Mouse (Mus musculus): ENCODE data around the gene Lsm4. TPM values are rescaled to one million over a fixed set of nuclear protein-coding genes. Genes with fewer than 3 reads are reported as not detected.

Gene Lsm4
- polyA plus RNA-seq, 1 experiment from 2014 or later = 307 TPM

DNA sequence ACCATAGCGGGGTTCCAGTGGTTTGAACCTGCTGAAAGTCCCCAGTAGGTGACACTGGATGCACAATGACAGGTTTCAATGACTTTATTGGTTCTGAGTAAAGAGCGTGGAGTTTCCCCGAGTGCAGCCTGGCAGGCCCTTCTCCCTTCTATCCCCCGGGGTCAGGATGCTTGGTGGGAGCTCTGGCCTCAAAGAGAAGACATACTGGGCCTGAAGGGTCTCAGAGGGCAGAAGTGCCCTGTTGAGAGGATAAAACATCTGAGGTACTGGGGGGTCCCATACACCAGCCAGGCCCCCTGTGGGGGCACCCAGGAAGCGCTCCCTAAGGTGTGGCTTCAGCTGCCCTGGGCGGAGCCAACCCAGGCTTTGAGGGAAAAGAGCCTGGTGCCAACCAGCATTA, 26.7 kb upstream of the Lsm4 start:
- Histone ChIP-seq H3K4me3 (ENCODE audit: low read depth, low read length) (no peak overlapping the region), H3K27me3 (replicated peaks; ENCODE audit: control insufficient read depth, insufficient read depth, low read length) (no peaks in the 10 kb centered on the region), H3K9me3 (ENCODE audit: control insufficient read depth, low read length) (no peaks in the 10 kb centered on the region), H3K27ac (ENCODE audit: low read depth) (no peak overlapping the region), H3K36me3 (ENCODE audit: control insufficient read depth, insufficient read depth, low read length) (peaks cover 19% of the 10 kb centered on the region), H3K9ac (ENCODE audit: low read length) (no peak overlapping the region), H3K4me1 (replicated peaks; ENCODE audit: control insufficient read depth, insufficient read depth, low read length) (peaks cover 27% of the 10 kb centered on the region), H3K4me2 (ENCODE audit: low read length) (no peak overlapping the region)
- DNase-seq (ENCODE audit: low spot score) = no peak
- WGBS = 73% methylated on average over 6 of the region's 6 CpGs
- no peak for ATAC-seq (replicated peaks; ENCODE audit: low FRiP score, low TSS enrichment, low read depth)

DNA sequence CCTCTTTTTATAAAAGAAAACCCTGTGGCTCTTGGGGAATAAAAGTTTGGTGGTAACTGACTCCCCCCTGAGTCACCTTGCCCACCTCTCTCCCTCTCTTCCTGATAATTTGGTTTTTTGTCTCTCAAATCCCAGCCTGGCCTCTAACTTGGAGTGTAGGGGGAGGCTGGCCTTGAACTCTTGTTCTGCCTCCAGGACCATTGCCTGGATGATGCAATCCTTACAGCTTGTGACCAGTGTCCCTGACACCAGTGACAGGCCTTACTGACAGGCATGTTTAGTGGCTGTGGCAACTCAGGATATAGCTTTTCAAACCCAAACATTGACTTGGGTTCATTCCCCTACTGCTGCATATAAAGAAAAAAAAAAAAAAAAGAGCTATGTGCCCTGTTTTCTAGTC, 26.3 kb upstream of the Lsm4 start:
- no peak for ATAC-seq (replicated peaks; ENCODE audit: low FRiP score, low TSS enrichment, low read depth)
- Histone ChIP-seq H3K9ac (ENCODE audit: low read length) (no peak overlapping the region), H3K4me3 (ENCODE audit: low read depth, low read length) (no peak overlapping the region), H3K27ac (ENCODE audit: low read depth) (no peak overlapping the region), H3K4me2 (ENCODE audit: low read length) (no peak overlapping the region), H3K36me3 (ENCODE audit: control insufficient read depth, insufficient read depth, low read length) (peaks cover 23% of the 10 kb centered on the region), H3K4me1 (replicated peaks; ENCODE audit: control insufficient read depth, insufficient read depth, low read length) (peaks cover 27% of the 10 kb centered on the region), H3K9me3 (ENCODE audit: control insufficient read depth, low read length) (no peaks in the 10 kb centered on the region), H3K27me3 (replicated peaks; ENCODE audit: control insufficient read depth, insufficient read depth, low read length) (no peaks in the 10 kb centered on the region)
- no peak for DNase-seq (ENCODE audit: low spot score)

DNA sequence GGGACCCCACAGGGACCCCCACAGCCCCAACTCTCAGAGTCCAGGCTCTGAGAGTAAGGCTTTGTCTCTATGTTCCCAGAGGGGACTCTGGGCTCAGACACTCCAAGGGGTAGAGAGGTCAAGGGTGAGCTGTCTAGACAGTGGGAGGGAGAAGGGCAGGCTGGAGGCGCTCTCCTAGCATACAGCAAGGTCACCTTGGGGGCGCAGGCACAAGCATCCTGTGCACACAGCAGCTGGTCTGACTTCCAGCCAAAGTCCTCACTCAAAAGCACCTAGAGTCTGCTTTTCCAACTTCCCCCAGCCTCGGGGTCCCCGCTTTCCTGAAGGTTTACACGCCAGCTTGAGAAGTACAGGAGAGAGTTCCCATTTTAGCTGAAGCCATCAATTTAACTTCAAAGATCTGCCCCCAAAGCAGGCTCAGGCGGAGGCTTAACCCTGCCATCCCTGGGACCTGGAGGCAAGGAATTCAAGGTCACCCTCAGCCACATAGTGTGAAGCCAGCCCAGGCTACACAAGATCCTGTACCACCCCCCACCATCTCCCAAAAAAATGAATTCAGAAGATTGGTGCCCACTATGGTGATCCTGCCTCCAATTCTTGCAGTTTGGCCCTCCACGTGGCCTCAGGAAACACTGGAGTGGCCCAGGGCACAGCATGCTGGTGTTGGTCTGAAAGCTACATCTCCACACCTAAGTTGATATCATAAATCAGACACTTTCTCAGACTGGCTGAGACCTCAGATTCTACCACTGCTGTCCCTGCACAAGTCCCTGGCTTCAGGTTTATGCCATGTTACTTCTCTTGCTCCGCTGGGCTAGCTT, 25.5 kb upstream of the Lsm4 start:
- H3K9ac ChIP-seq (ENCODE audit: low read length) = no peak overlapping the region
- H3K4me2 ChIP-seq (ENCODE audit: low read length) = no peak overlapping the region
- 39% methylated on average over 8 of the region's 8 CpGs for WGBS
- H3K27ac ChIP-seq (ENCODE audit: low read depth) = no peak overlapping the region
- no peaks in the 10 kb centered on the region for H3K9me3 ChIP-seq (ENCODE audit: control insufficient read depth, low read length)
- no peak for DNase-seq (ENCODE audit: low spot score)
- peaks cover 27% of the 10 kb centered on the region for H3K4me1 ChIP-seq (replicated peaks; ENCODE audit: control insufficient read depth, insufficient read depth, low read length)
- ATAC-seq (replicated peaks; ENCODE audit: low FRiP score, low TSS enrichment, low read depth) = no peak
- peaks cover 30% of the 10 kb centered on the region for H3K36me3 ChIP-seq (ENCODE audit: control insufficient read depth, insufficient read depth, low read length)
- H3K4me3 ChIP-seq (ENCODE audit: low read depth, low read length) = no peak overlapping the region
- no peaks in the 10 kb centered on the region for H3K27me3 ChIP-seq (replicated peaks; ENCODE audit: control insufficient read depth, insufficient read depth, low read length)

DNA sequence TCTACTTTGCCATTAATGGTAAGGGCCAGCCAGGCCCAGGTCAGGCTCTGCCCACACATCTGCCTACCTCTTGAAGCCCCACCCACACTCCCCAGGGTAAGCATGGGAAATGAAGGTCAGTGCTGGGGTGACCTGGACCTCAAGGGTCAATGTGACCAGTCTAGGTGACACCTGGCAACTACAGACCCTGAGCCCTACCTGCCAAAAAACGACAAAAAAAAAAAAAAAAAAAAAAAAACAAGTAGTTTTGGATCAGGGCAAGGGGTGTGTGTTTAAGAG, 24.9 kb upstream of the Lsm4 start:
- DNase-seq (ENCODE audit: low spot score) (no peak), ATAC-seq (replicated peaks; ENCODE audit: low FRiP score, low TSS enrichment, low read depth) (no peak)
- no peak overlapping the region for H3K27ac ChIP-seq (ENCODE audit: low read depth)
- no peak overlapping the region for H3K4me2 ChIP-seq (ENCODE audit: low read length)
- no peak overlapping the region for H3K9ac ChIP-seq (ENCODE audit: low read length)
- H3K4me3 ChIP-seq (ENCODE audit: low read depth, low read length) = no peak overlapping the region
- peaks cover 32% of the 10 kb centered on the region for H3K36me3 ChIP-seq (ENCODE audit: control insufficient read depth, insufficient read depth, low read length)
- H3K27me3 ChIP-seq (replicated peaks; ENCODE audit: control insufficient read depth, insufficient read depth, low read length) = no peaks in the 10 kb centered on the region
- H3K4me1 ChIP-seq (replicated peaks; ENCODE audit: control insufficient read depth, insufficient read depth, low read length) = peaks cover 27% of the 10 kb centered on the region
- WGBS = 50% methylated on average over 1 of the region's 1 CpGs
- no peaks in the 10 kb centered on the region for H3K9me3 ChIP-seq (ENCODE audit: control insufficient read depth, low read length)

DNA sequence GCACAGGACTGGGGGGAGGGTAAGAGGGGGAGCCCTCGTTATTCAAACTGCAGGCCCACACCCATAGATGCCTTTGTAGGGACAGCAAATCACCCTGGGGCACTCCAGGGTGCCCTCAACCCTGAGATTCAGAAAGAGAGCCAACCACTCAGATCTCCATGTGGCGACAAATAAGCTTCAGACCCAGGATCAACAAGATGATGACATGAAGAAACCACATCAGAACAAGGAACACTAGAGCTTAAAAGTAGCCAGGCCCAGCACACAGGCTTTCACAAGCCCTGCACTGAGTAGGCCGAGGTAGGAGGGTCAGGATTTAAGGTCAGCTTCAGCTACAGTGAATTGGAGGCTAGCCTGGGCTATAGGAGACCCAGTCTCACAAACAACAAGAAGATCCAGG, 24.1 kb upstream of the Lsm4 start:
- peak overlapping the region; percentile 44; the same call in 1 of the 2 replicates for H3K27ac ChIP-seq (ENCODE audit: low read depth)
- no peak for ATAC-seq (replicated peaks; ENCODE audit: low FRiP score, low TSS enrichment, low read depth)
- H3K36me3 ChIP-seq (ENCODE audit: control insufficient read depth, insufficient read depth, low read length) = peaks cover 33% of the 10 kb centered on the region
- H3K9ac ChIP-seq (ENCODE audit: low read length) = no peak overlapping the region
- H3K4me3 ChIP-seq (ENCODE audit: low read depth, low read length) = no peak overlapping the region
- H3K4me2 ChIP-seq (ENCODE audit: low read length) = no peak overlapping the region
- H3K9me3 ChIP-seq (ENCODE audit: control insufficient read depth, low read length) = no peaks in the 10 kb centered on the region
- H3K27me3 ChIP-seq (replicated peaks; ENCODE audit: control insufficient read depth, insufficient read depth, low read length) = no peaks in the 10 kb centered on the region
- no peak for DNase-seq (ENCODE audit: low spot score)
- H3K4me1 ChIP-seq (replicated peaks; ENCODE audit: control insufficient read depth, insufficient read depth, low read length) = peaks cover 27% of the 10 kb centered on the region
- WGBS = 61% methylated on average over 3 of the region's 3 CpGs

DNA sequence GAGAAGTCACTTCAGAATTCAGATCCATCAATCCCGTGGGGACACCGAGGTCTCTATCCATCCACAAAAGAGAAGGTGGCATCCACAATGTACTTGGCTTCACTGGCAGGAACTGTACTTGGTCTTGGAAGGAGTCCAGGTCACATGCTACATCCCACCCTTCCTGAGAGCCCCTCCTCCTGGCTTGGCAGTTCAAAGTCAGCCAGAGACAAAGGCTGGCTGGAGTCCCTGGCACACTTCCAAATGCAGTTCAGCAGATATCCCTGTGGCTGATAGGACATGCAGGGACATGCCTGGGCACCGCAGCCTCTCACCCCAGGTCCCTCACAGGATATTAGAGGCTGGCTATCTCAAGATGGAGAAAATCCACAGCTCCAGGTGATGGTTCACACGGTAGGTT, 23.7 kb upstream of the Lsm4 start:
- Histone ChIP-seq H3K4me1 (replicated peaks; ENCODE audit: control insufficient read depth, insufficient read depth, low read length) (peaks cover 27% of the 10 kb centered on the region), H3K4me3 (ENCODE audit: low read depth, low read length) (no peak overlapping the region), H3K4me2 (ENCODE audit: low read length) (no peak overlapping the region), H3K9ac (ENCODE audit: low read length) (no peak overlapping the region), H3K27ac (ENCODE audit: low read depth) (peak overlapping the region; percentile 44), H3K27me3 (replicated peaks; ENCODE audit: control insufficient read depth, insufficient read depth, low read length) (no peaks in the 10 kb centered on the region), H3K36me3 (ENCODE audit: control insufficient read depth, insufficient read depth, low read length) (peaks cover 36% of the 10 kb centered on the region), H3K9me3 (ENCODE audit: control insufficient read depth, low read length) (no peaks in the 10 kb centered on the region)
- peak; percentile 74 for DNase-seq (ENCODE audit: low spot score)
- ATAC-seq (replicated peaks; ENCODE audit: low FRiP score, low TSS enrichment, low read depth) = peak; percentile 48; the same call in 1 of the 2 replicates
- WGBS = 56% methylated on average over 4 of the region's 4 CpGs

DNA sequence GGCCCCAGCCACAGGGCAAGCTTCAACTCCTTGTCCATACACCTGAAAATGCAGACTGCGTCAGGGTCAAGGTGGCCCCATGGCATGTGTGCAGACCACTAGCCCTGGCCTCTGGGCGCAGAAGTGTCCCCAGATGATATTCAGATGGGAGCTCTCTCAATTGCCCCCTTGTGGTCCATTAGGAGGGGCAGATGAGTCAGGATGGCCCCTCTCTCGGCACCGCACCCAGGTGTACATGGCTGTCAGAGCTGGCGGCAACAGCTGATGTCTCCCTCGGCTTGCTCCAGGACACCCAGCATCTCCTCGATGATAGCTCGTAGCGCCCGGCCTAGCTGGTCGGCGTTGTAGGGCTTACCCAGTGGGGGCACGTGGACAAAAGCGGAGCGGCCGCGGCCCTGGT, 22.7 kb upstream of the Lsm4 start:
- Histone ChIP-seq H3K9ac (ENCODE audit: low read length) (no peak overlapping the region), H3K36me3 (ENCODE audit: control insufficient read depth, insufficient read depth, low read length) (peaks cover 45% of the 10 kb centered on the region), H3K27me3 (replicated peaks; ENCODE audit: control insufficient read depth, insufficient read depth, low read length) (no peaks in the 10 kb centered on the region), H3K27ac (ENCODE audit: low read depth) (no peak overlapping the region; the same call in 1 of the 2 replicates), H3K4me1 (replicated peaks; ENCODE audit: control insufficient read depth, insufficient read depth, low read length) (peaks cover 27% of the 10 kb centered on the region), H3K4me2 (ENCODE audit: low read length) (no peak overlapping the region), H3K9me3 (ENCODE audit: control insufficient read depth, low read length) (no peaks in the 10 kb centered on the region), H3K4me3 (ENCODE audit: low read depth, low read length) (no peak overlapping the region)
- DNase-seq (ENCODE audit: low spot score) (no peak), ATAC-seq (replicated peaks; ENCODE audit: low FRiP score, low TSS enrichment, low read depth) (no peak)
- 90% methylated on average over 17 of the region's 17 CpGs for WGBS

DNA sequence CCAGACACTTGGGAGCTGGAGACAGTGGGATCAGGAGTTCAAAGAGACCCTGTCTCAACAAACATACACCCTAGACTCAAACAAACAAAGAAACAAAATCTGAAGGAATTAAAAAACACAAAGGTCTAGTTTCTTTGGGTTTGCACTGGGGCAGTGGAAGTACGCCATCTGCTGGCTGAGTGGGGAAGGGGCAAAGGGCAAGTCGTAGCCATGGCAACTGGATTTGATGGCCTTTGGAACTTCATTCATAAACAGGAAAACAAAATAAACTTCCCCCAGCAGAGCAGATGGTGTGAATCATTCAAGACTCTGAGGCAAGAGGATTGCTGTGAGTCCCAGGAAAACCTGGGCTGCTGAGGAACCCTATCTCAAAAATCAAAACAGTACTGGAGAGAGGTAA, 19.8 kb upstream of the Lsm4 start:
- H3K36me3 ChIP-seq (ENCODE audit: control insufficient read depth, insufficient read depth, low read length) = peaks cover 69% of the 10 kb centered on the region
- ATAC-seq (replicated peaks; ENCODE audit: low FRiP score, low TSS enrichment, low read depth) = no peak
- no peaks in the 10 kb centered on the region for H3K9me3 ChIP-seq (ENCODE audit: control insufficient read depth, low read length)
- no peak overlapping the region for H3K9ac ChIP-seq (ENCODE audit: low read length)
- no peak overlapping the region for H3K4me3 ChIP-seq (ENCODE audit: low read depth, low read length)
- H3K27ac ChIP-seq (ENCODE audit: low read depth) = no peak overlapping the region
- no peak overlapping the region for H3K4me2 ChIP-seq (ENCODE audit: low read length)
- peak; percentile 81 for DNase-seq (ENCODE audit: low spot score)
- peaks cover 18% of the 10 kb centered on the region for H3K4me1 ChIP-seq (replicated peaks; ENCODE audit: control insufficient read depth, insufficient read depth, low read length)
- WGBS = 60% methylated on average over 2 of the region's 2 CpGs
- H3K27me3 ChIP-seq (replicated peaks; ENCODE audit: control insufficient read depth, insufficient read depth, low read length) = no peaks in the 10 kb centered on the region

DNA sequence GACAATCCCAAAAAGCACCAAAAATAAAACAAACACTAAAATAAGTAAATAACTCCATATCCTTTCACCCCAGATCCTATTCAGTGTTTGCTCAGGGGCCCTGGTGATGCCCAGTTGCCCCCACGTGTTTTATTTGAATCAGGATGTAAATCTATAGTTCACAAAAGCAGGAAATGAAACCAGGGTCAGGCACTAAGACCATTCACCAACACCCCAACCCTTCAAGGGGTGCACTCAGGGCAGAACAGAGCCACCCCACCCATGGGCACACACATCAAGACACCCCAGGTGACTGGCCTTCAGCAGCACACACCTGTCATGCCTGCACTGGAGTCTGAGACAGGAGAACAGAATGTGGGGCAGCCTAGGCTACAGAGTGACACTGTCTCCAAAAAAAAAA, 18.9 kb upstream of the Lsm4 start:
- Histone ChIP-seq H3K27ac (ENCODE audit: low read depth) (no peak overlapping the region), H3K9me3 (ENCODE audit: control insufficient read depth, low read length) (no peaks in the 10 kb centered on the region), H3K9ac (ENCODE audit: low read length) (no peak overlapping the region), H3K36me3 (ENCODE audit: control insufficient read depth, insufficient read depth, low read length) (peaks cover 66% of the 10 kb centered on the region), H3K4me3 (ENCODE audit: low read depth, low read length) (no peak overlapping the region), H3K4me1 (replicated peaks; ENCODE audit: control insufficient read depth, insufficient read depth, low read length) (peaks cover 22% of the 10 kb centered on the region), H3K27me3 (replicated peaks; ENCODE audit: control insufficient read depth, insufficient read depth, low read length) (no peaks in the 10 kb centered on the region), H3K4me2 (ENCODE audit: low read length) (no peak overlapping the region)
- DNase-seq (ENCODE audit: low spot score) (no peak), ATAC-seq (replicated peaks; ENCODE audit: low FRiP score, low TSS enrichment, low read depth) (no peak)
- 70% methylated on average over 1 of the region's 1 CpGs for WGBS

All from intestine, embryonic 14.5 days (tissue).